Mouse (Mus musculus) limb, embryonic 11.5 days (tissue): ENCODE measurements around the gene Scn5a. TPM values are rescaled to one million over a fixed set of nuclear protein-coding genes. Genes with fewer than 3 reads are reported as not detected.

Source experiments
- ATAC-seq: fragments of 200-750 bp; cut with Nextera tagmentation; 2 replicates; pipeline ENCODE4 v1.8.0; 2017; ENCODE audit warnings: low read depth; ENCODE audit not compliant: insufficient number of reproducible peaks, low FRiP score, low TSS enrichment
- DNase-seq: peaks from one replicate; pipeline ENCODE4 v3.0.0-alpha.2; 2015; ENCODE audit warnings: low spot score
- H3K27ac ChIP-seq: fragments of 300-500 bp; sonication (generic); replicated peaks from 2 replicates; pipeline ENCODE4 v1.5.1; 2014; ENCODE audit warnings: low read depth, mild to moderate bottlenecking, low read length
- H3K27me3 ChIP-seq: fragments of 300-500 bp; sonication (generic); 2 replicates; pipeline ENCODE4 v1.6.1; 2014; ENCODE audit warnings: mild to moderate bottlenecking, low read length, mixed read lengths; ENCODE audit not compliant: control insufficient read depth, insufficient read depth
- H3K36me3 ChIP-seq: fragments of 300-500 bp; sonication (generic); 2 replicates; pipeline ENCODE4 v1.6.1; 2014; ENCODE audit warnings: mild to moderate bottlenecking, low read length, moderate library complexity, mixed read lengths; ENCODE audit not compliant: control insufficient read depth, insufficient read depth
- H3K4me1 ChIP-seq: fragments of 300-500 bp; sonication (generic); 2 replicates; pipeline ENCODE4 v1.6.1; 2014; ENCODE audit warnings: low read length, mixed read lengths; ENCODE audit not compliant: control insufficient read depth, insufficient read depth
- H3K4me2 ChIP-seq: fragments of 300-500 bp; sonication (generic); 2 replicates; pipeline ENCODE4 v1.6.1; 2014; ENCODE audit warnings: low read depth, mild to moderate bottlenecking, moderate library complexity; ENCODE audit not compliant: severe bottlenecking
- H3K4me3 ChIP-seq: fragments of 300-500 bp; sonication (generic); 2 replicates; pipeline ENCODE4 v1.5.1; 2014; ENCODE audit warnings: low read depth, low read length
- H3K9ac ChIP-seq: fragments of 300-500 bp; sonication (generic); 2 replicates; pipeline ENCODE4 v1.6.1; 2014; ENCODE audit warnings: mild to moderate bottlenecking, low read length
- H3K9me3 ChIP-seq: fragments of 300-500 bp; sonication (generic); 2 replicates; pipeline ENCODE4 v1.6.1; 2016; ENCODE audit warnings: low read length; ENCODE audit not compliant: control insufficient read depth
- WGBS: fragments of 180-500 bp; shearing (Covaris S2); extraction: QIAGEN DNeasy Blood & Tissue Kit; methylation state at CpG from one replicate; pipeline ENCODE4 v1.1.7; 2014; 5-methylcytosine and 5-hydroxymethylcytosine counted together
- polyA plus RNA-seq: library from polyadenylated mRNA; unstranded; fragments of >200 nt; fragmentation: Nextera tagmentation; extraction: Ambion mirVana; gene quantifications from 2 replicates; pipeline ENCODE4 v1.2.1, GENCODE M21; 2014

Scn5a gene
- polyA plus RNA-seq, 1 experiment from 2014 or later, result 0.04 TPM

DNA sequence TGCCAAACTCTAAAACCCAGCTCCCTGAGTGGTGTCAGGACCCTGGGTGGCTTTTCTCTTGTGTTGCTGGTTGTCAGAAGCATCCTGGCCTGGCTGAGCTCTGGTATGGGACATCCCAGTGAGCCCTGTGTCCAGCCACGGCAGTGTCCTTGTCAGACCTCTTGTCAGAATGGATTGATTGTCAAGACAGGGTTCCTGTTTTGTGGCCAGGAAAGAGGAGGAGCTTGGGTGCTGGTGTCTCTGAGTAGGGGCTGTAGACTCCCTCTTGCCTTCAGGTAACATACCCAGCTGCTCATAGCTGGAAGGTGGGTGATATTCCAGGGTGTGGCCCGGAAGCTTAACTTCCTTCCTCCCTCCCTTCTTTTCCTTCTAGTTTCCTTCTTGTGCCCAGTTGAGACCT is 143.0 kb downstream of the Scn5a start:
- no peaks in the 10 kb centered on the region for H3K9me3 ChIP-seq
- DNase-seq (no peak), ATAC-seq (no peak)
- no peak overlapping the region for H3K4me3 ChIP-seq
- no peak overlapping the region for H3K4me2 ChIP-seq
- H3K9ac ChIP-seq, result no peak overlapping the region
- H3K27me3 ChIP-seq, result no peaks in the 10 kb centered on the region
- H3K27ac ChIP-seq, result no peak overlapping the region
- peaks cover 12% of the 10 kb centered on the region; the same call in 1 of the 2 replicates for H3K36me3 ChIP-seq
- H3K4me1 ChIP-seq, result no peaks in the 10 kb centered on the region
- 92% methylated on average over 2 of the region's 2 CpGs for WGBS

Other genes with a start within 250 kb of the Scn5a start
- gene Acaa1a, start 239.3 kb downstream of the Scn5a start, polyA plus RNA-seq, result 61.0 and 61.2 TPM in 2 replicates
- gene Myd88, start 237.6 kb downstream of the Scn5a start, polyA plus RNA-seq, result 9.5 and 10.6 TPM in 2 replicates
- 12.7 and 13.2 TPM in 2 replicates for gene Xylb, start 221.6 kb downstream of the Scn5a start, polyA plus RNA-seq
- gene Slc22a14, start 213.5 kb downstream of the Scn5a start, polyA plus RNA-seq, result not detected in 2 replicates
- gene Acvr2b, start 176.9 kb downstream of the Scn5a start, polyA plus RNA-seq, result 62.0 and 82.3 TPM in 2 replicates
- gene Exog, start 134.1 kb downstream of the Scn5a start, polyA plus RNA-seq, result 49.2 and 54.4 TPM in 2 replicates
- gene Scn10a, start 140.3 kb upstream of the Scn5a start, polyA plus RNA-seq, result 0.03 TPM in 1 of 2 replicates, not detected in the other
- 0.87 and 1.0 TPM in 2 replicates for gene Scn11a, start 246.4 kb upstream of the Scn5a start, polyA plus RNA-seq